Mouse (Mus musculus) liver, embryonic 14.5 days (tissue): Measurements from ENCODE around the gene BC048562.

Source experiments
- CTCF ChIP-seq: IDR thresholded peaks from 2 replicates; pipeline ENCODE4 v1.5.1; 2016; ENCODE audit warnings: antibody characterized with exemption, low read depth, control low read depth
- EP300 ChIP-seq: IDR thresholded peaks from 2 replicates; pipeline ENCODE4 v1.6.1; 2016; ENCODE audit warnings: antibody characterized with exemption, low read depth

DNA sequence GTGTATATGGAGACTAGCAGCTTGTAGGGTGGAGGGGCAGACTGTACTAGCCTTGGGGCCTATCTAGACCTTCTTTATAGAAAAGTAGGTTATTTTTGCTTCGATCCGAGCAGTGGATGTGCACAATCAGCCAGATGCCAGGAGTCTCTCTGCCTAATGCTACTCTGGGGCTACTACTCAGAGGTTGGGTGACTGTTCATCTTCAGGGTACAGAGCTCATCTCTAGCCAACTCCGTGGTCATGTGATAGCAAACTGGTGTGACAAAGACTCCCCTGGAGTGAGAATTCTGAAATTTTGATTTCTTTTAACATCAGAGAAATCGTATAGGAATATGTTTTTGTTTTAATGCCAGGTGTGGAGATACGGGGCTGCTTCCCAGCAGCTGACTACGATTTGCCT, 16.6 kb downstream of the BC048562 start:
- no peak for TF ChIP-seq CTCF
- TF ChIP-seq EP300 = no peak
